Mouse (Mus musculus) adrenal gland, postnatal 36 days (tissue): ENCODE results near the gene Gm10638. TPM values are rescaled to one million over a fixed set of nuclear protein-coding genes. Genes with fewer than 3 reads are reported as not detected.

Source experiments
- DNase-seq, 2 experiments: peaks; one replicate each; pipeline ENCODE4 v3.0.0; 2021; ENCODE audit warnings: mixed read lengths in 1 of 2
- long read RNA-seq, 2 experiments: library from polyadenylated mRNA; stranded (forward); transcript quantifications; one replicate each; pipeline ENCODE4 v2.0.0; 2021; ENCODE audit warnings: borderline sequencing depth in 2 of 2
- total RNA-seq, 2 experiments: library from RNA; stranded (reverse); gene quantifications; 2 replicates each; pipeline ENCODE4 v1.2.3; 2021

The Gm10638 gene
- 1 to 10 TPM; 3.0 to 4.4 TPM for total RNA-seq
- long read RNA-seq, experiment 1, transcript Gm10638-201 (1 exons, 905 nt), result major isoform, 12 of 12 reads
- long read RNA-seq, experiment 1, partial matches to known transcripts, result 0 of 12 reads
- long read RNA-seq, experiment 1, other reads (novel, unspliced or antisense), result 0 of 12 reads
- long read RNA-seq, experiment 2, partial matches to known transcripts, result 0 of 4 reads
- long read RNA-seq, experiment 2, other reads (novel, unspliced or antisense), result 0 of 4 reads

GRCm38 (mm10) chr8:86745221-86745934 is at the start of gene Gm10638, which contains the start of gene Siah1a:
TSS of gene Gm10638 (plus strand) at chr8:86745699.
TSS of gene Siah1a (minus strand) at chr8:86745934.
- DNase-seq, result peak; percentile 77 to 80

- no peak for DNase-seq
These were observed 49.8 kb upstream of the Gm10638 start for GRCm38 (mm10) chr8:86695703-86696102.

- DNase-seq, result peak; percentile 36 to 49
These were observed 46.6 kb upstream of the Gm10638 start for GRCm38 (mm10) chr8:86698811-86699421.

GRCm38 (mm10) chr8:86699471-86699870 is 46.0 kb upstream of the Gm10638 start:
- DNase-seq, result no peak

- no peak for DNase-seq
These were observed 43.0 kb upstream of the Gm10638 start for GRCm38 (mm10) chr8:86702453-86702852.

- no peak for DNase-seq
These were observed 40.2 kb upstream of the Gm10638 start for GRCm38 (mm10) chr8:86705317-86705716.

- DNase-seq, result no peak
These were observed 38.7 kb upstream of the Gm10638 start for GRCm38 (mm10) chr8:86706756-86707155.

- DNase-seq, result no peak
These were observed 37.6 kb upstream of the Gm10638 start for GRCm38 (mm10) chr8:86707873-86708272.

GRCm38 (mm10) chr8:86712594-86712993 is 32.9 kb upstream of the Gm10638 start:
- no peak for DNase-seq

- DNase-seq, result no peak
These were observed 31.9 kb upstream of the Gm10638 start for GRCm38 (mm10) chr8:86713407-86714188.

- DNase-seq, result no peak
These were observed 27.0 kb upstream of the Gm10638 start for GRCm38 (mm10) chr8:86718332-86718994.

- DNase-seq, result no peak
These were observed 26.1 kb upstream of the Gm10638 start for GRCm38 (mm10) chr8:86719368-86719767.

- DNase-seq, result peak in 1 of 2 experiments; percentile 25
These were observed 24.6 kb upstream of the Gm10638 start for GRCm38 (mm10) chr8:86720756-86721459.

- no peak for DNase-seq
These were observed 24.0 kb upstream of the Gm10638 start for GRCm38 (mm10) chr8:86721490-86721889.

GRCm38 (mm10) chr8:86726959-86727358 is 18.5 kb upstream of the Gm10638 start:
- peak in 1 of 2 experiments; percentile 40 for DNase-seq

- DNase-seq, result no peak
These were observed 17.1 kb upstream of the Gm10638 start for GRCm38 (mm10) chr8:86728224-86728950.

GRCm38 (mm10) chr8:86730303-86730702 is 15.2 kb upstream of the Gm10638 start:
- no peak for DNase-seq

- no peak for DNase-seq
These were observed 14.6 kb upstream of the Gm10638 start for GRCm38 (mm10) chr8:86730860-86731259.

- no peak for DNase-seq
These were observed 11.3 kb upstream of the Gm10638 start for GRCm38 (mm10) chr8:86734171-86734570.

GRCm38 (mm10) chr8:86734954-86735353 is 10.5 kb upstream of the Gm10638 start:
- no peak for DNase-seq
